Mouse (Mus musculus): Measurements from ENCODE around the gene Pde3b. TPM values are rescaled to one million over a fixed set of nuclear protein-coding genes. Genes with fewer than 3 reads are reported as not detected.

Gene Pde3b
- polyA plus RNA-seq, 1 experiment from 2014 or later: 11.7 TPM

DNA sequence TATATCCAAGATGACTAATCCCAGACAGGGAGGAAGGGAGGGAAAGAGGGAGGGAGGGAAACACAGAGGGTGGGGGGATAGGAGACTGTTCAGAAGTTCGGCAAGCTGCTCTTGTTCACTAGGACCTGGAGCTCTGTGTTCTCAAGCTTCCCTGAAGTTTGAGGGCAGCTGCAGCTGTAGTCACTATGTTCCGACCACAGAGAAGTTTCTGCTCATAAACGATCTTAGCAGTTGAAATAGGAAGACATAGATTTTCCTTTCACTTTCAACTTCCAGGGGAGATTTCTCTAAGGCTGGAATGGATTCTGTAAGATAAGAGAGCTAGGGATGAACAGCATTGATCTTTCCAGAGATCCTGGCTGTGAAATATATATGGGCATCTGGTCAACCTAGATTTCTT lies 161.8 kb downstream of the Pde3b start:
- H3K4me2 ChIP-seq: no peak overlapping the region
- H3K4me3 ChIP-seq (ENCODE audit: low read depth, low read length): no peak overlapping the region
- no peak overlapping the region for H3K27ac ChIP-seq (ENCODE audit: low read depth)
- WGBS: 64% methylated on average over 3 of the region's 3 CpGs
- no peaks in the 10 kb centered on the region for H3K27me3 ChIP-seq (ENCODE audit: insufficient read depth, low read length)
- TF ChIP-seq CTCF (IDR thresholded peaks at IDR 0.05; ENCODE audit: low read depth): no peak
- no peaks in the 10 kb centered on the region for H3K9me3 ChIP-seq (ENCODE audit: low read depth, low read length)
- no peak for DNase-seq
- no peaks in the 10 kb centered on the region for H3K36me3 ChIP-seq (ENCODE audit: insufficient read depth)
- H3K9ac ChIP-seq: no peak overlapping the region
- no peaks in the 10 kb centered on the region for H3K4me1 ChIP-seq (ENCODE audit: insufficient read depth)
- ATAC-seq (ENCODE audit: insufficient read depth): no peak

DNA sequence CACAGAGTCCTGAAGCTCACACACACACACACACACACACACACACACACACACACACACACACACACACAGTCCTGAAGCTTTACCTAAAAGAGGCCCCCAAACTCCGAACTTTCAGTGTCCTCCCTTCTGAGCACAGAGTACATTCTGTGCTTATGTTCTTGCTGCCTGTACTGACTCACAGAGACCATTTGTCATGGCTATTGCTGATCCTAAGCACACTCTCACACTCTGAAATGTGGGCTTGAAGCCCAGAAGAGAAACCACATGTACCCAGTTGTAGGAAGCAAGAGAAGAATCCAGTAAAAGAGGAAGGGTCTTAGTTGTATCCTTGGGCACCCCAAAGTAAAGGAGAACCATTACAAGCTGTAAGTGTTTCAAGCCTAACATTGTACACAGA lies 162.6 kb downstream of the Pde3b start:
- WGBS: 60% methylated on average over 1 of the region's 1 CpGs
- Histone ChIP-seq H3K4me3 (ENCODE audit: low read depth, low read length) (no peak overlapping the region), H3K27ac (ENCODE audit: low read depth) (no peak overlapping the region), H3K9ac (no peak overlapping the region), H3K36me3 (ENCODE audit: insufficient read depth) (no peaks in the 10 kb centered on the region), H3K4me2 (no peak overlapping the region), H3K4me1 (ENCODE audit: insufficient read depth) (no peaks in the 10 kb centered on the region), H3K27me3 (ENCODE audit: insufficient read depth, low read length) (no peaks in the 10 kb centered on the region), H3K9me3 (ENCODE audit: low read depth, low read length) (no peaks in the 10 kb centered on the region)
- no peak for TF ChIP-seq CTCF (IDR thresholded peaks at IDR 0.05; ENCODE audit: low read depth)
- ATAC-seq (ENCODE audit: insufficient read depth): no peak
- DNase-seq: no peak

DNA sequence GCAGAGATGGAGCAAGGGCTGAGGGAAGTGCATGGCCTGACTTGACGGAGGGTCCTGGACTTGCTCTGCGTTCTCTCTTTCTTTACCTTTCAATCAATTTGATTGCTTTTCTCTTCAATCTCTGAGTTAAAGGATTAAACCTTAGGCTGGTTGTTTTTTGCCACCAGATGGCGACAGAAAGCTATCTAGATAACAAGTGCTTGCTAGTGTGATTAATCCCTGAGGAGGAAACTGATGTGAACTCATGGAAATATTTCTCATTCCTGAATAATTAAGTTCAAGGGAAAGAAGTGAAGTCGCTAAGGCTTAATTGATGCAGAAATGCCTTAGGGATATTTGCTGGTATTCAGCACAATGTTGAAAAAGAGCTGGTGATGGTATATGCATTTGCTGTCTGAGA lies 165.3 kb downstream of the Pde3b start:
- H3K27ac ChIP-seq (ENCODE audit: low read depth): no peak overlapping the region
- no peaks in the 10 kb centered on the region for H3K9me3 ChIP-seq (ENCODE audit: low read depth, low read length)
- peak; percentile 69 for TF ChIP-seq CTCF (IDR thresholded peaks at IDR 0.05; ENCODE audit: low read depth)
- H3K4me1 ChIP-seq (ENCODE audit: insufficient read depth): no peaks in the 10 kb centered on the region
- ATAC-seq (ENCODE audit: insufficient read depth) (no peak), DNase-seq (peak; percentile 88)
- H3K9ac ChIP-seq: no peak overlapping the region
- H3K4me3 ChIP-seq (ENCODE audit: low read depth, low read length): no peak overlapping the region
- no peak overlapping the region for H3K4me2 ChIP-seq
- H3K36me3 ChIP-seq (ENCODE audit: insufficient read depth): no peaks in the 10 kb centered on the region
- H3K27me3 ChIP-seq (ENCODE audit: insufficient read depth, low read length): no peaks in the 10 kb centered on the region
- WGBS: 7% methylated on average over 4 of the region's 4 CpGs

DNA sequence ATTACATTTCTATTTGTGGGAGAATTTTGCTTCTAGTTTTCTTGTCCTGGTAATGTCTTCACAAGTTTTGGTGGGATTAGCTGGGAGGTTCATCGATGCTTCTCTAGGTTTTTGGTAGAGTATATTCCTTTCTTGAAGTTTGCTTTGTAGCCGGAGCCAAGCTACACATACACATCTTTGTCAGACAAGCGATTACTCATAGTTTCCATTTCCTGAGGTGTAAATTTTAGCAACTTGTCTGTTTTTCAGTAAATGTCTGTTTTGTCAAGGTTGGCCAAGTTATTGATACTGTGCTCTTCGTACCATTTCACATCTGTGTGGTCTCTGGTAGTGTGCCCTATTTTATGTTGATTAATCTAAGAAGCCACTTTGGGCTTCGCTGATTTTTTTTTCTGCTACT lies 166.1 kb downstream of the Pde3b start:
- no peak for TF ChIP-seq CTCF (IDR thresholded peaks at IDR 0.05; ENCODE audit: low read depth)
- no peak overlapping the region for H3K4me2 ChIP-seq
- no peak for ATAC-seq (ENCODE audit: insufficient read depth)

DNA sequence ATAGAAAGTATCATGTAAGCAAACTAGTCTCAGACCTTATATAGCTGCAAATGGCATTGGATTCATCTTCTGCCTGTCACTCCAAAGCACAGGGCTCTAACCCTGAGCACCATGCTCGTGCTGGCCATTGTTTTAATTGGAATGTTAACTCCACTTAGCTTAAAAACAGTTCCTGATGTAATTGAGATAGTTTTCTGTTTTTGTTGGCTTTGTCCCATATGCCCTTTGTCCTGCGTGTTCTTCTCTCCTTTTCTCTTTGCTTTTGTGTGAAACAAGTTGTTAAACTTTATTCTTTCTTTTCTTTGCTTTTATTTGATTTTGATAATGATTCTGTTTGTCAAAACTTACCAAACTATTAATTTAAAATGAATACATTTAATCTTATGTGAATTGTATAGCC lies 167.4 kb downstream of the Pde3b start:
- Histone ChIP-seq H3K4me1 (ENCODE audit: insufficient read depth) (no peaks in the 10 kb centered on the region), H3K36me3 (ENCODE audit: insufficient read depth) (no peaks in the 10 kb centered on the region), H3K27ac (ENCODE audit: low read depth) (no peak overlapping the region), H3K27me3 (ENCODE audit: insufficient read depth, low read length) (no peaks in the 10 kb centered on the region), H3K4me2 (no peak overlapping the region), H3K9me3 (ENCODE audit: low read depth, low read length) (no peaks in the 10 kb centered on the region), H3K9ac (no peak overlapping the region), H3K4me3 (ENCODE audit: low read depth, low read length) (no peak overlapping the region)
- WGBS: 41% methylated on average over 2 of the region's 2 CpGs
- no peak for TF ChIP-seq CTCF (IDR thresholded peaks at IDR 0.05; ENCODE audit: low read depth)
- no peak for ATAC-seq (ENCODE audit: insufficient read depth)
- DNase-seq: no peak

More for the DNA sequence above, 166.1 kb downstream of the Pde3b start:
- no peak for DNase-seq
- H3K9ac ChIP-seq: no peak overlapping the region
- H3K4me3 ChIP-seq (ENCODE audit: low read depth, low read length): no peak overlapping the region
- WGBS: 80% methylated on average over 5 of the region's 5 CpGs
- no peaks in the 10 kb centered on the region for H3K4me1 ChIP-seq (ENCODE audit: insufficient read depth)
- no peaks in the 10 kb centered on the region for H3K9me3 ChIP-seq (ENCODE audit: low read depth, low read length)
- H3K27me3 ChIP-seq (ENCODE audit: insufficient read depth, low read length): no peaks in the 10 kb centered on the region
- no peaks in the 10 kb centered on the region for H3K36me3 ChIP-seq (ENCODE audit: insufficient read depth)
- H3K27ac ChIP-seq (ENCODE audit: low read depth): no peak overlapping the region

Other genes with a start within 250 kb of the Pde3b start
- 129 and 135 TPM in 2 replicates for gene Copb1, start 160.6 kb upstream of the Pde3b start, polyA plus RNA-seq (2014; fragmentation: Nextera tagmentation; extraction: Ambion mirVana)
- 424 and 430 TPM in 2 replicates for gene Psma1, start 139.2 kb upstream of the Pde3b start, polyA plus RNA-seq (2014; fragmentation: Nextera tagmentation; extraction: Ambion mirVana)
- 2.4 and 2.7 TPM in 2 replicates for gene Cyp2r1, start 147.7 kb downstream of the Pde3b start, polyA plus RNA-seq (2014; fragmentation: Nextera tagmentation; extraction: Ambion mirVana)
- 1.5 and 2.2 TPM in 2 replicates for gene Calca, start 221.1 kb downstream of the Pde3b start, polyA plus RNA-seq (2014; fragmentation: Nextera tagmentation; extraction: Ambion mirVana)

Data from lung, embryonic 14.5 days (tissue).